Mouse (Mus musculus) right cerebral cortex, postnatal 14 days (tissue): ENCODE measurements around the gene 9630041A04Rik.

Experiments
- DNase-seq: peaks from one replicate; pipeline ENCODE4 v3.0.0; 2022

9630041A04Rik gene

GRCm38 (mm10) chr9:101919324-101919723, 57.7 kb downstream of the 9630041A04Rik start:
- no peak for DNase-seq

- DNase-seq: no peak
These were observed 61.2 kb downstream of the 9630041A04Rik start for GRCm38 (mm10) chr9:101922846-101923245.

- no peak for DNase-seq
These were observed 63.2 kb downstream of the 9630041A04Rik start for GRCm38 (mm10) chr9:101924829-101925228.

GRCm38 (mm10) chr9:101933946-101934573, 72.4 kb downstream of the 9630041A04Rik start:
- no peak for DNase-seq

GRCm38 (mm10) chr9:101934887-101935286, 73.2 kb downstream of the 9630041A04Rik start:
- no peak for DNase-seq

- no peak for DNase-seq
These were observed 76.4 kb downstream of the 9630041A04Rik start for GRCm38 (mm10) chr9:101938066-101938465.

- no peak for DNase-seq
These were observed 77.4 kb downstream of the 9630041A04Rik start for GRCm38 (mm10) chr9:101939006-101939405.

GRCm38 (mm10) chr9:101940182-101940581, 78.5 kb downstream of the 9630041A04Rik start:
- no peak for DNase-seq

GRCm38 (mm10) chr9:101942058-101942669, 80.5 kb downstream of the 9630041A04Rik start:
- no peak for DNase-seq

GRCm38 (mm10) chr9:101945326-101945725, 83.7 kb downstream of the 9630041A04Rik start:
- DNase-seq: no peak

- DNase-seq: no peak
These were observed 84.2 kb downstream of the 9630041A04Rik start for GRCm38 (mm10) chr9:101945814-101946213.

- no peak for DNase-seq
These were observed 88.5 kb downstream of the 9630041A04Rik start for GRCm38 (mm10) chr9:101950101-101950500.

- no peak for DNase-seq
These were observed 92.9 kb downstream of the 9630041A04Rik start for GRCm38 (mm10) chr9:101954529-101954928.

GRCm38 (mm10) chr9:101956228-101956627, 94.6 kb downstream of the 9630041A04Rik start:
- no peak for DNase-seq

- no peak for DNase-seq
These were observed 110.2 kb downstream of the 9630041A04Rik start for GRCm38 (mm10) chr9:101971806-101972205.

- no peak for DNase-seq
These were observed 110.7 kb downstream of the 9630041A04Rik start for GRCm38 (mm10) chr9:101972314-101972713.

- DNase-seq: no peak
These were observed 115.3 kb downstream of the 9630041A04Rik start for GRCm38 (mm10) chr9:101976884-101977465.

GRCm38 (mm10) chr9:101981161-101981560, 119.5 kb downstream of the 9630041A04Rik start:
- DNase-seq: no peak

GRCm38 (mm10) chr9:101982378-101982777, 120.7 kb downstream of the 9630041A04Rik start:
- no peak for DNase-seq

GRCm38 (mm10) chr9:101986910-101987309, 125.3 kb downstream of the 9630041A04Rik start:
- DNase-seq: no peak

GRCm38 (mm10) chr9:101990032-101990431, 128.4 kb downstream of the 9630041A04Rik start:
- DNase-seq: no peak

- DNase-seq: no peak
These were observed 129.2 kb downstream of the 9630041A04Rik start for GRCm38 (mm10) chr9:101990836-101991235.
